Mouse (Mus musculus): ENCODE measurements at regions not wholly inside any gene's neighbourhood (a gene's known extent, or its start where the extent isn't known, plus 50 kb on each side); places are given as distances from the start of the nearest gene placed in this dataset.

DNA sequence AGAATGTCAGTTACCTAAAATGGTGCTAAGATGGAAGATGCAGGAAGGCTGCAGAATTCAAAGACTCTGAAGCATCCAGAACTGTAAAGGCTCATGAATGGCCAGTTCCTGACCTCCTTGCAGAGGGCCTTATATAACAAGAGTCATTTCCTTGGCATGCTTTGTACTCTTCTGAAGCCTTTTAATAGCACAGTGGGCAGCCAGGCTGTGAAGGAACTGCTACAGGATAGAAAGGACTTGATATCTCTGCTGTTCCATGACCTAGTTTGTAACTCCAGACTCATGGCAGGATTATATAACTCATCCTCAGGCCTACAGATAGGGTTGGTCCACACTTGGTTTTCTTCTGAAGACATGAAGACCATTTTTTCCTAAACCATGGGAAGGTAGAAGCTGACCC lies 143.7 kb upstream of the Mmadhc start:
- TF ChIP-seq EP300 (IDR thresholded peaks at IDR 0.05; ENCODE audit: low read depth) (no peak), CTCF (IDR thresholded peaks at IDR 0.05; ENCODE audit: low read depth) (no peak)
- Histone ChIP-seq H3K9ac (replicated peaks; ENCODE audit: low read depth, low read length) (no peak overlapping the region), H3K27ac (ENCODE audit: low read depth) (no peak overlapping the region), H3K4me1 (ENCODE audit: control insufficient read depth, insufficient read depth) (no peaks in the 10 kb centered on the region), H3K4me3 (ENCODE audit: low read depth, low read length) (no peak overlapping the region), H3K36me3 (replicated peaks; ENCODE audit: control insufficient read depth, insufficient read depth, low read length) (no peaks in the 10 kb centered on the region), H3K27me3 (ENCODE audit: control insufficient read depth, insufficient read depth, low read length) (no peaks in the 10 kb centered on the region), H3K9me3 (replicated peaks; ENCODE audit: control insufficient read depth, low read length) (no peaks in the 10 kb centered on the region), H3K4me2 (ENCODE audit: low read depth, low read length) (no peak overlapping the region)
- DNase-seq (ENCODE audit: low spot score) (no peak), ATAC-seq (ENCODE audit: insufficient read depth, low read depth) (no peak)

DNA sequence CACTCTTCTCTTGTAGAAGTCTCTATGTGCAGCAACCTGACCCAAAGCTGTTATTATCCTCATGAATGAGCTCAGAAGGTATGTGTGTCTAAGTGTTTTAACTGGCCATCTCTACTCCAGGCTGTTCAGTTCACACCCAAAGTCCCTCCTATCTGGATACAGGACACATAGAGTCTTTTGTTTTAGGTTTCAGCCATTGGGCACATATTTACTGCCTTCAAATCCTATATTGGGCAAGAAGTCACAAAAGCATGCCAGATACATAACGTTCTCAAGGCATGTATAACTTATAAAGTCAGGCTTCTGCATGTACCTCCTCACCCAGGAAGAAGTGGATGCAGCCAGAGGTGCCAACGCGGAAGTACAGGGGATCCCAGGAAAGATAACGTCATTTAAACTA lies 136.6 kb upstream of the Mmadhc start:
- H3K4me1 ChIP-seq (ENCODE audit: control insufficient read depth, insufficient read depth) = no peaks in the 10 kb centered on the region
- no peak for ATAC-seq (ENCODE audit: insufficient read depth, low read depth)
- TF ChIP-seq EP300 (IDR thresholded peaks at IDR 0.05; ENCODE audit: low read depth) (no peak), CTCF (IDR thresholded peaks at IDR 0.05; ENCODE audit: low read depth) (no peak)

DNA sequence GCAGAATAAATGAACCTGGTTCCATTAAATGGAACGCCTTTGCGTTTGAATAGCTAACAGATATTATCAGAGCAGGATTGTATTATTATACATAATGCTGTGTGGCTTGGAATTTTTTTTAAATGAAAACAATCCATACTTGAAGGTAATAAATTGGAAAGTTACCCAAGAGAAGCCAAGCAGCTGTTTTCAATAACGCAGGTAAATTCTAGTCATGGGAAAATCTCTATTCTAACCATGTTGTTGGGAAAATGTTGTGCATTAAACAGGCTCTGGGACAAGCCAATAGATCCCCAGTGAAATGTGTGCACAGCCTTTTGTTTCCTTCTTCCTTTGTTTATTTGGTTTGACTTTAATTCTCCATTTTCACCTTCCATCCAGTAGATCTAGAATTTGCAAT lies 128.6 kb upstream of the Mmadhc start:
- no peak overlapping the region for H3K27ac ChIP-seq (ENCODE audit: low read depth)
- no peaks in the 10 kb centered on the region for H3K9me3 ChIP-seq (replicated peaks; ENCODE audit: control insufficient read depth, low read length)
- H3K4me1 ChIP-seq (ENCODE audit: control insufficient read depth, insufficient read depth) = no peaks in the 10 kb centered on the region
- DNase-seq (ENCODE audit: low spot score) (no peak), ATAC-seq (ENCODE audit: insufficient read depth, low read depth) (no peak)
- 90% methylated on average over 3 of the region's 3 CpGs for WGBS
- no peaks in the 10 kb centered on the region for H3K36me3 ChIP-seq (replicated peaks; ENCODE audit: control insufficient read depth, insufficient read depth, low read length)
- TF ChIP-seq CTCF (IDR thresholded peaks at IDR 0.05; ENCODE audit: low read depth) (no peak), EP300 (IDR thresholded peaks at IDR 0.05; ENCODE audit: low read depth) (no peak)
- H3K4me2 ChIP-seq (ENCODE audit: low read depth, low read length) = no peak overlapping the region
- no peak overlapping the region for H3K9ac ChIP-seq (replicated peaks; ENCODE audit: low read depth, low read length)
- no peaks in the 10 kb centered on the region for H3K27me3 ChIP-seq (ENCODE audit: control insufficient read depth, insufficient read depth, low read length)
- H3K4me3 ChIP-seq (ENCODE audit: low read depth, low read length) = no peak overlapping the region

More for the DNA sequence above, 136.6 kb upstream of the Mmadhc start:
- Histone ChIP-seq H3K27ac (ENCODE audit: low read depth) (no peak overlapping the region), H3K27me3 (ENCODE audit: control insufficient read depth, insufficient read depth, low read length) (no peaks in the 10 kb centered on the region), H3K4me3 (ENCODE audit: low read depth, low read length) (no peak overlapping the region), H3K36me3 (replicated peaks; ENCODE audit: control insufficient read depth, insufficient read depth, low read length) (no peaks in the 10 kb centered on the region), H3K4me2 (ENCODE audit: low read depth, low read length) (no peak overlapping the region), H3K9ac (replicated peaks; ENCODE audit: low read depth, low read length) (no peak overlapping the region), H3K9me3 (replicated peaks; ENCODE audit: control insufficient read depth, low read length) (no peaks in the 10 kb centered on the region)
- WGBS = 78% methylated on average over 4 of the region's 4 CpGs
- DNase-seq (ENCODE audit: low spot score) = no peak

DNA sequence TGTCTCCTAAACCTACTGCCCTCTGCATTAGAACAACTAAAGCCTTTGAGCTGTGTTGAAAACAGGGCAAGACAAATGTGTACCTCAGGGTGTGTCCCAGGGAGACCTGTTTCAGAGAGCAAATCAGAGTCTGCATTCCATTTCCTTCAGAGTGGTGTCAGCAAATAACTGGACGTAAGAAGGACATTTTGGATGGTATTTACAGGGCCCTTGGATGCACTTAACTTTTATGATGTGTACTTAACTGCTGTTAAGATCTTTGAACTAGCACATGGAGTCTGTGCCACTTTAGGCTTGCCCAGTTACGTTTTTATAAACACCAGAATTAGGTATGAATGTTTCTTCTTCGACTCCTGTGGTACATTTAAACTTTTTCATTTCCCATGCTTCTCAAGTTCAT lies 123.0 kb upstream of the Mmadhc start:
- Histone ChIP-seq H3K4me1 (ENCODE audit: control insufficient read depth, insufficient read depth) (no peaks in the 10 kb centered on the region), H3K27ac (ENCODE audit: low read depth) (no peak overlapping the region)
- WGBS = 65% methylated on average over 3 of the region's 3 CpGs

DNA sequence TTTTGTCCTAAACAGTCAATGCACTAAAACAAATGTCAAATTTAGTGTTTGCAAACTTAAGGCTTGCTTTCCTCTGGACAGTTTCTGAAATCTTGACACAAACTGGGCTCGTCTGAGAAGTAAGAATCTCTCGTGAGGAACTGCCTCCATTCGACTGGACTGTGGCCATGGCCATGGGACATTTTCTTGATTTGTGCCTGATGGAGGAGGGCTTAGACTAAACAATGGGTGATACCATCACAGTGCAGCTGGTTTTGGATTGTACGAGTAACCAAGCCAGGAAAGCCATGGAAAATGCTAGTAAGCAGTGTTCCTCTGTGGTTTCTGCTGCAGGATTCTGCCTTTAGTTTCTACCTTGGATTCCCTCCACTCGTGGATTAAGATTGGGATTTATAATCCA lies 121.0 kb upstream of the Mmadhc start:
- Histone ChIP-seq H3K4me2 (ENCODE audit: low read depth, low read length) (no peak overlapping the region), H3K4me3 (ENCODE audit: low read depth, low read length) (no peak overlapping the region), H3K27me3 (ENCODE audit: control insufficient read depth, insufficient read depth, low read length) (no peaks in the 10 kb centered on the region), H3K27ac (ENCODE audit: low read depth) (no peak overlapping the region), H3K36me3 (replicated peaks; ENCODE audit: control insufficient read depth, insufficient read depth, low read length) (no peaks in the 10 kb centered on the region), H3K9ac (replicated peaks; ENCODE audit: low read depth, low read length) (no peak overlapping the region), H3K4me1 (ENCODE audit: control insufficient read depth, insufficient read depth) (no peaks in the 10 kb centered on the region), H3K9me3 (replicated peaks; ENCODE audit: control insufficient read depth, low read length) (no peaks in the 10 kb centered on the region)
- ATAC-seq (ENCODE audit: insufficient read depth, low read depth) (no peak), DNase-seq (ENCODE audit: low spot score) (no peak)
- TF ChIP-seq EP300 (IDR thresholded peaks at IDR 0.05; ENCODE audit: low read depth) (no peak), CTCF (IDR thresholded peaks at IDR 0.05; ENCODE audit: low read depth) (no peak)
- WGBS = 68% methylated on average over 5 of the region's 5 CpGs

More for the DNA sequence above, 123.0 kb upstream of the Mmadhc start:
- H3K4me2 ChIP-seq (ENCODE audit: low read depth, low read length) = no peak overlapping the region
- TF ChIP-seq EP300 (IDR thresholded peaks at IDR 0.05; ENCODE audit: low read depth) (no peak), CTCF (IDR thresholded peaks at IDR 0.05; ENCODE audit: low read depth) (no peak)
- H3K9ac ChIP-seq (replicated peaks; ENCODE audit: low read depth, low read length) = no peak overlapping the region
- H3K9me3 ChIP-seq (replicated peaks; ENCODE audit: control insufficient read depth, low read length) = no peaks in the 10 kb centered on the region
- no peaks in the 10 kb centered on the region for H3K36me3 ChIP-seq (replicated peaks; ENCODE audit: control insufficient read depth, insufficient read depth, low read length)
- no peaks in the 10 kb centered on the region for H3K27me3 ChIP-seq (ENCODE audit: control insufficient read depth, insufficient read depth, low read length)
- no peak for ATAC-seq (ENCODE audit: insufficient read depth, low read depth)
- DNase-seq (ENCODE audit: low spot score) = no peak
- no peak overlapping the region for H3K4me3 ChIP-seq (ENCODE audit: low read depth, low read length)

DNA sequence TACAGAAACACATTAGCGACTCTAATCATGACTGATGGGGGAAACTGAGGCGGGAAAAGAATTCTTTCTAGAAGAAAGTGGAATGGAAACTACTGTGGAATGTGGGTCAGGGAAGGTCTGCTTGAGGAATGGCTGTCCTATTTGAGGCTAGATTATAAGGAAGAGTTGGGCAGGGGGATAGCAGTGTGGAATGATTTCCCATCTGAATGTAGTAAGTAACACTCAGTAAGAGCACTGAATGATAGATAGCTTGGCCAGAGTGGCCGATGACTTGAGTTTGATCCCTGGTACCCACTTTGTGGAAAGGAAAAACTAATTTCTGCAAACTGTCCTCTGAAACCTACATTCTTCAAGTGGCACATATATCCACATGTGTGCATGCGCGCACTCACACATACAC lies 120.5 kb upstream of the Mmadhc start:
- Histone ChIP-seq H3K9me3 (replicated peaks; ENCODE audit: control insufficient read depth, low read length) (no peaks in the 10 kb centered on the region), H3K36me3 (replicated peaks; ENCODE audit: control insufficient read depth, insufficient read depth, low read length) (no peaks in the 10 kb centered on the region), H3K4me1 (ENCODE audit: control insufficient read depth, insufficient read depth) (no peaks in the 10 kb centered on the region), H3K4me2 (ENCODE audit: low read depth, low read length) (no peak overlapping the region), H3K27me3 (ENCODE audit: control insufficient read depth, insufficient read depth, low read length) (no peaks in the 10 kb centered on the region), H3K9ac (replicated peaks; ENCODE audit: low read depth, low read length) (no peak overlapping the region), H3K27ac (ENCODE audit: low read depth) (no peak overlapping the region), H3K4me3 (ENCODE audit: low read depth, low read length) (no peak overlapping the region)
- 89% methylated on average over 5 of the region's 5 CpGs for WGBS
- no peak for DNase-seq (ENCODE audit: low spot score)
- ATAC-seq (ENCODE audit: insufficient read depth, low read depth) = no peak
- no peak for TF ChIP-seq CTCF (IDR thresholded peaks at IDR 0.05; ENCODE audit: low read depth)
- TF ChIP-seq EP300 (IDR thresholded peaks at IDR 0.05; ENCODE audit: low read depth) = no peak
